Mouse (Mus musculus): ENCODE measurements around the gene Gpc6.

DNA sequence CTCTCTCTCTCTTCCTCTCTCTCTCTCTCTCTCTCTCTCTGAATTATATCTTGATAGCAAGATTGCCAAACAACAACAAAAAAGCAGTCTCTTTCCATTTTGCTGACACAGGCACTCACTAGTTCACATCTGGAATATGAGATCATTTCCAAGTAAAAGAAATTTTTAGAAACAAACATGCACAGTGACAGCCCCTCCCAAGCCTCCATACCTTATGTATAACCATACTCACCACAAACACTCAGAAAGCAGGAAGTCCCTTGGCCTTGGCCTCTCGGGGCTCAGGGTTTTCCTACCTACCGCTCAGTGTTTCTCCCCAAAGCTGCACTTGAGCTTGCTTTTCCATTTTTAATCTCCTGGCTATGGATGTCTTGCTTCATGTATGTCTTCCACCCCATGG, 52.1 kb downstream of the Gpc6 start:
- TF ChIP-seq POLR2A (IDR thresholded peaks at IDR 0.05; ENCODE audit: insufficient read depth, low read depth, low read length) (no peak), CTCF (IDR thresholded peaks at IDR 0.05; ENCODE audit: insufficient read depth, low read depth, low read length) (no peak)

Measured in olfactory bulb, adult 2 months (tissue).